9 mouse cellular contexts compared by ENCODE assay signal in the genomic region with DNA sequence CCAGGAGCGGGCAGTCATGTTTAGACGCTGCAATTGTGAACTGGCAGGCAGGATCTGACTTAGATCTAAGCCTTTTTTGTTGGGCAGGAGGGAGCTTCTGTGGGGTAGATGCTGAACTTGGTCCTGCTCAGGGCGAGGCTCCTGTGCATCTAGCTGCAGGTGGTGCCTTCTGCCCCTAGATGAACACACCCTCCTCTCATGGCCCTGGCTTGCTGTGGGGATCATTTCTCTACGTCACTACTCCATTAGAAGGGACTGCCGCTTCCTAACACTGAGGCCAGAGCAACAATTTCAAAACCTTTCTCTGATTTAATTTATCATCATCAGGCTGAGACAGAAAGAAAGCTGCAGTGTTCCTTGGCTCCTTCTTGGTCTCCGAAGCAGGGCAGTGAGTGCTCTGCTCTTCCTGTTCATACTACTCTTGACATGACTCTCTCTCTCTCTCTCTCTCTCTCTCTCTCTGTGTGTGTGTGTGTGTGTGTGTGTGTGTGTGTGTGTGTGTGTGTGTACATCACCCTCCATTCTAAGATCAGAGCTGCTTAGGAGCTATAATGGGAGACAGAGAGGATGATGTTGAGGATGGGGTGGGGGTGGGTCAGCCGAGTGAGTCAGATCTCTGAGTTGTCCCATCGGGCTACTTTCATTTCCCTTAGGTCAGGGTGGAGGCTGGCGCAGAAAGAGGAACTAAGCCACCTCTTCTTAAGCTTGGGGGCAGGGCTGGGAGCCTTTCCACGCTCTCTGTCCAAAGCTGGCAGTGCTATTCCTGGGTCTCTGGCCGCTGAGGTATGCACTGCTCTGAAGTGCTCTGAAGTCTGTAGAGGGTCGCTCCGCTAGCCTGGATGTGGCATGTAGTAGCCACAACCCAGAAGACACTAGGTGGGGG. TPM values are rescaled to one million over a fixed set of nuclear protein-coding genes. Genes with fewer than 3 reads are reported as not detected.
DNase-seq lines count a peak whose midpoint lies in the region; ATAC-seq lines count a peak whose summit lies in the region.
"Had no signal": no experiment of that assay in that cellular context is flagged by ENCODE, and none has a peak within 500 bp of the region (broad histone marks: within the 10 kb centered on the region; RNA-seq: fewer than 3 reads in every experiment).

No protein-coding gene starts in this region.

- 0 out of 2 replicates have a peak overlapping the region, but pooled peaks have one; percentile 1 for H3K4me2 ChIP-seq in hindbrain, embryonic 14.5 days (replicated peaks)
- no peak overlapping the region for H3K4me2 ChIP-seq in hindbrain, embryonic 16.5 days (ENCODE audit: low read length)

- WGBS in hindbrain, embryonic 14.5 days, result 30% methylated on average over 13 of the region's 13 CpGs
- WGBS in hindbrain, embryonic 16.5 days, result 32% methylated on average over 13 of the region's 13 CpGs
- 30% methylated on average over 13 of the region's 13 CpGs for WGBS in limb, embryonic 10.5 days

- no peak overlapping the region for H3K4me3 ChIP-seq in hindbrain, embryonic 14.5 days (replicated peaks; ENCODE audit: low read length)
- H3K4me3 ChIP-seq in hindbrain, embryonic 16.5 days (ENCODE audit: low read length), result no peak overlapping the region
- peak overlapping the region; percentile 72; the same call in 1 of the 2 replicates for H3K4me3 ChIP-seq in limb, embryonic 10.5 days

- H3K9ac ChIP-seq in hindbrain, embryonic 14.5 days, result no peak overlapping the region
- H3K9ac ChIP-seq in hindbrain, embryonic 16.5 days (ENCODE audit: low read depth, low read length), result no peak overlapping the region
- H3K9ac ChIP-seq: hindbrain, embryonic 15.5 days had no signal

- peaks cover 55% of the 10 kb centered on the region for H3K27me3 ChIP-seq in hindbrain, embryonic 14.5 days (ENCODE audit: control insufficient read depth, insufficient read depth, low read length)
- H3K27me3 ChIP-seq in hindbrain, embryonic 16.5 days (replicated peaks; ENCODE audit: control insufficient read depth, insufficient read depth, low read length), result peaks cover 34% of the 10 kb centered on the region
- H3K27me3 ChIP-seq in limb, embryonic 10.5 days (ENCODE audit: low read depth, poor library complexity, severe bottlenecking), result peaks cover 55% of the 10 kb centered on the region

- DNase-seq in hindbrain, embryonic 14.5 days (ENCODE audit: low spot score), result no peak
- peak; percentile 36 for DNase-seq in R1 (ENCODE audit: low read depth, low spot score)
- no peak for DNase-seq in limb, embryonic 10.5 days (ENCODE audit: low spot score)
- DNase-seq in natural killer cell, adult 2 months (ENCODE audit: low spot score in 2 of 2), result peak; percentile 15 to 72
- no peak for DNase-seq in gastrocnemius, adult 18-20 months (ENCODE audit: low spot score)
- no peak for DNase-seq in cerebellum, postnatal 25 days
- DNase-seq in urinary bladder, postnatal 4 days (ENCODE audit: low spot score in 2 of 2), result no peak

- H3K9me3 ChIP-seq in hindbrain, embryonic 14.5 days (ENCODE audit: control insufficient read depth, low read length), result no peaks in the 10 kb centered on the region
- no peaks in the 10 kb centered on the region for H3K9me3 ChIP-seq in hindbrain, embryonic 16.5 days (ENCODE audit: control insufficient read depth, low read length)
- H3K9me3 ChIP-seq in limb, embryonic 10.5 days (replicated peaks), result no peaks in the 10 kb centered on the region
- H3K9me3 ChIP-seq: hindbrain, embryonic 15.5 days had no signal

- no peaks in the 10 kb centered on the region for H3K36me3 ChIP-seq in hindbrain, embryonic 14.5 days (replicated peaks; ENCODE audit: control insufficient read depth, insufficient read depth)
- no peaks in the 10 kb centered on the region for H3K36me3 ChIP-seq in hindbrain, embryonic 16.5 days (ENCODE audit: control insufficient read depth, insufficient read depth, low read length)
- H3K36me3 ChIP-seq in limb, embryonic 10.5 days, result 0 out of 2 replicates have a peak, but pooled peaks cover 3% of the 10 kb centered on the region
- H3K36me3 ChIP-seq: hindbrain, embryonic 15.5 days had no signal

- peaks cover 20% of the 10 kb centered on the region; the same call in 1 of the 2 replicates for H3K4me1 ChIP-seq in hindbrain, embryonic 14.5 days (replicated peaks; ENCODE audit: control insufficient read depth, insufficient read depth, low read length)
- peaks cover 21% of the 10 kb centered on the region for H3K4me1 ChIP-seq in hindbrain, embryonic 16.5 days (ENCODE audit: control insufficient read depth, insufficient read depth, low read depth, low read length)
- H3K4me1 ChIP-seq in limb, embryonic 10.5 days, result peaks cover 42% of the 10 kb centered on the region

- no peak overlapping the region for H3K27ac ChIP-seq in hindbrain, embryonic 14.5 days
- no peak overlapping the region for H3K27ac ChIP-seq in hindbrain, embryonic 16.5 days (ENCODE audit: low read depth, low read length)
- no peak overlapping the region for H3K27ac ChIP-seq in limb, embryonic 10.5 days
- H3K27ac ChIP-seq: hindbrain, embryonic 15.5 days had no signal

- ATAC-seq in hindbrain, embryonic 14.5 days (ENCODE audit: low FRiP score), result no peak
- ATAC-seq in hindbrain, embryonic 16.5 days, result no peak

RNA-seq across cellular contexts. Expression of a gene that starts 2.4 kb away (rescaled TPM):
- 1.5 and 1.7 TPM in 2 replicates for polyA plus RNA-seq in hindbrain, embryonic 14.5 days (2014; fragmentation: Nextera tagmentation; extraction: Ambion mirVana)
- polyA plus RNA-seq in hindbrain, embryonic 16.5 days (2015; fragmentation: Nextera tagmentation; extraction: Ambion mirVana), result 2.2 and 3.3 TPM in 2 replicates
- 3.2 and 4.2 TPM in 2 replicates for polyA plus RNA-seq in limb, embryonic 10.5 days (2016; fragmentation: Nextera tagmentation; extraction: Ambion mirVana)
- total RNA-seq in gastrocnemius, adult 18-20 months (2021), result 1 to 10 TPM; 2.9 to 3.9 TPM

RNA-seq across cellular contexts. Expression of a gene that starts 21.1 kb away (rescaled TPM):
- 16.3 and 19.9 TPM in 2 replicates for polyA plus RNA-seq in hindbrain, embryonic 14.5 days (2014; fragmentation: Nextera tagmentation; extraction: Ambion mirVana)
- 15.0 and 22.9 TPM in 2 replicates for polyA plus RNA-seq in hindbrain, embryonic 16.5 days (2015; fragmentation: Nextera tagmentation; extraction: Ambion mirVana)
- 37.2 and 43.9 TPM in 2 replicates for polyA plus RNA-seq in limb, embryonic 10.5 days (2016; fragmentation: Nextera tagmentation; extraction: Ambion mirVana)
- total RNA-seq in gastrocnemius, adult 18-20 months (2021), result 1 to 10 TPM; 3.9 to 6.4 TPM

RNA-seq across cellular contexts. Expression of a gene that starts 57.6 kb away (rescaled TPM):
- 0.70 TPM in 1 of 2 replicates, not detected in the other for polyA plus RNA-seq in hindbrain, embryonic 14.5 days (2014; fragmentation: Nextera tagmentation; extraction: Ambion mirVana)
- polyA plus RNA-seq in hindbrain, embryonic 16.5 days (2015; fragmentation: Nextera tagmentation; extraction: Ambion mirVana), result 0.56 TPM in 1 of 2 replicates, not detected in the other
- 0.34 TPM in 1 of 2 replicates, not detected in the other for polyA plus RNA-seq in limb, embryonic 10.5 days (2016; fragmentation: Nextera tagmentation; extraction: Ambion mirVana)
- under 1 TPM in 1 of 2 experiments, not detected in 1; 0.37 TPM for total RNA-seq in gastrocnemius, adult 18-20 months (2021)

Comparison
In these comparisons a context has a peak if more than half of its experiments do, and no peak if none do; other contexts are left out.
1. DNase-seq: peak in R1 (single experiment) and natural killer cell, adult 2 months (2 of 2); none in hindbrain, embryonic 14.5 days (single experiment), limb, embryonic 10.5 days (single experiment), gastrocnemius, adult 18-20 months (single experiment), cerebellum, postnatal 25 days (0 of 2) and urinary bladder, postnatal 4 days (0 of 2).